Mouse (Mus musculus) myocyte (in vitro differentiated cells): ENCODE data around the gene Myoz1. TPM values are rescaled to one million over a fixed set of nuclear protein-coding genes. Genes with fewer than 3 reads are reported as not detected.

ENCODE experiments used
- H3K27me3 ChIP-seq: one replicate; pipeline ENCODE4 v1.6.1; 2011; ENCODE audit not compliant: control insufficient read depth, insufficient read depth, insufficient read length
- H3K36me3 ChIP-seq: one replicate; pipeline ENCODE4 v1.6.1; 2011; ENCODE audit not compliant: control insufficient read depth, insufficient read depth
- H3K4me2 ChIP-seq: one replicate; pipeline ENCODE4 v1.6.1; 2011; ENCODE audit warnings: low read depth, control low read depth
- H3K4me3 ChIP-seq: one replicate; pipeline ENCODE4 v1.5.1; 2011; ENCODE audit warnings: mild to moderate bottlenecking, control low read depth, moderate library complexity
- H3K79me2 ChIP-seq: one replicate; pipeline ENCODE4 v1.6.1; 2011; ENCODE audit not compliant: control insufficient read depth, insufficient read depth
- H3ac ChIP-seq: one replicate; pipeline ENCODE4 v1.6.1; 2011; ENCODE audit not compliant: control insufficient read depth, insufficient read length
- CEBPB ChIP-seq: IDR thresholded peaks from 2 replicates; pipeline ENCODE4 v1.6.1; 2011; ENCODE audit warnings: mild to moderate bottlenecking, moderate library complexity; ENCODE audit not compliant: poor library complexity, insufficient read depth, severe bottlenecking
- E2F4 ChIP-seq: IDR thresholded peaks from one replicate; pipeline ENCODE4 v1.6.1; 2011; ENCODE audit warnings: mild to moderate bottlenecking, control low read depth, moderate library complexity; ENCODE audit not compliant: insufficient read depth
- MAX ChIP-seq: IDR thresholded peaks from one replicate; pipeline ENCODE4 v1.6.1; 2011; ENCODE audit warnings: low read depth, mild to moderate bottlenecking, control low read depth
- MYOD1 ChIP-seq, 3 experiments: IDR thresholded peaks; one replicate each; pipeline ENCODE4 v1.6.1; 2011; ENCODE audit warnings: control low read depth in 2 of 3, low read depth in 2 of 3, mild to moderate bottlenecking in 2 of 3, moderate library complexity in 1 of 3; ENCODE audit not compliant: insufficient read length in 2 of 3, control insufficient read depth in 1 of 3
- MYOG ChIP-seq, 3 experiments: IDR thresholded peaks; one replicate each; pipeline ENCODE4 v1.6.1; 2011; ENCODE audit warnings: control low read depth in 2 of 3, low read depth in 2 of 3, mild to moderate bottlenecking in 2 of 3; ENCODE audit not compliant: insufficient read length in 2 of 3, control insufficient read depth in 1 of 3, insufficient read depth in 1 of 3
- POLR2A ChIP-seq: IDR thresholded peaks from one replicate; pipeline ENCODE4 v1.6.1; 2011; ENCODE audit warnings: low read depth, mild to moderate bottlenecking, control low read depth, moderate library complexity; ENCODE audit not compliant: insufficient read length
- POLR2AphosphoS2 ChIP-seq: IDR thresholded peaks from one replicate; pipeline ENCODE4 v1.6.1; 2011; ENCODE audit warnings: low read depth, control low read depth; ENCODE audit not compliant: insufficient read length
- REST ChIP-seq: IDR thresholded peaks from one replicate; pipeline ENCODE4 v1.6.1; 2011; ENCODE audit warnings: mild to moderate bottlenecking, control low read depth, moderate library complexity; ENCODE audit not compliant: insufficient read depth, insufficient read length
- SRF ChIP-seq: IDR thresholded peaks from one replicate; pipeline ENCODE4 v1.6.1; 2011; ENCODE audit warnings: low read depth; ENCODE audit not compliant: control insufficient read depth, insufficient read length
- TCF12 ChIP-seq: IDR thresholded peaks from one replicate; pipeline ENCODE4 v1.6.1; 2011; ENCODE audit warnings: mild to moderate bottlenecking, control low read depth; ENCODE audit not compliant: poor library complexity, insufficient read depth, severe bottlenecking
- TCF3 ChIP-seq: IDR thresholded peaks from one replicate; pipeline ENCODE4 v1.6.1; 2011; ENCODE audit warnings: low read depth, control low read depth; ENCODE audit not compliant: insufficient read length
- USF1 ChIP-seq: IDR thresholded peaks from one replicate; pipeline ENCODE4 v1.6.1; 2011; ENCODE audit warnings: low read depth, mild to moderate bottlenecking, control low read depth, moderate library complexity
- polyA plus RNA-seq: library from polyadenylated mRNA; unstranded; fragments of >200 nt; fragmentation: generic; extraction: Trizol; gene quantifications from one replicate; pipeline ENCODE4 v1.2.1, GENCODE M21; 2012; ENCODE audit warnings: missing spikeins

Gene Myoz1
- polyA plus RNA-seq, 1 experiment: 8.6 TPM

- Histone ChIP-seq H3ac (no peak overlapping the region), H3K36me3 (no peaks in the 10 kb centered on the region), H3K27me3 (no peaks in the 10 kb centered on the region), H3K4me3 (no peak overlapping the region), H3K79me2 (peaks cover 17% of the 10 kb centered on the region), H3K4me2 (no peak overlapping the region)
- TF ChIP-seq POLR2AphosphoS2 (peak; percentile 96), CEBPB (no peak), POLR2A (peak; percentile 42), TCF12 (no peak)
These were observed 2.6 kb upstream of the Myoz1 start for GRCm38 (mm10) chr14:20658902-20659301.

GRCm38 (mm10) chr14:20658326-20658725, 2.0 kb upstream of the Myoz1 start:
- Histone ChIP-seq H3K79me2 (peaks cover 11% of the 10 kb centered on the region), H3K4me3 (no peak overlapping the region), H3K27me3 (no peaks in the 10 kb centered on the region), H3ac (no peak overlapping the region), H3K4me2 (no peak overlapping the region), H3K36me3 (no peaks in the 10 kb centered on the region)
- TF ChIP-seq MAX (no peak), TCF3 (no peak), REST (no peak), MYOG (IDR thresholded peaks at IDR 0.05; ENCODE audit: control insufficient read depth in 1 of 3, insufficient read depth in 1 of 3, insufficient read length in 2 of 3, low read depth in 2 of 3) (no peak), POLR2AphosphoS2 (no peak), USF1 (no peak), POLR2A (no peak), SRF (no peak), MYOD1 (IDR thresholded peaks at IDR 0.05; ENCODE audit: control insufficient read depth in 1 of 3, insufficient read length in 2 of 3, low read depth in 2 of 3) (no peak)

- no peak overlapping the region for H3K4me3 ChIP-seq
- H3K79me2 ChIP-seq: no peaks in the 10 kb centered on the region
- TF ChIP-seq CEBPB: no peak
- TF ChIP-seq POLR2A: no peak
- TF ChIP-seq E2F4: no peak
- TF ChIP-seq SRF: no peak
- TF ChIP-seq TCF12: no peak
- no peak for TF ChIP-seq MYOD1 (IDR thresholded peaks at IDR 0.05; ENCODE audit: control insufficient read depth in 1 of 3, insufficient read length in 2 of 3, low read depth in 2 of 3)
- no peak for TF ChIP-seq MAX
- no peak for TF ChIP-seq POLR2AphosphoS2
- TF ChIP-seq MYOG (IDR thresholded peaks at IDR 0.05; ENCODE audit: control insufficient read depth in 1 of 3, insufficient read depth in 1 of 3, insufficient read length in 2 of 3, low read depth in 2 of 3): no peak
- no peak for TF ChIP-seq TCF3
- TF ChIP-seq REST: no peak
- no peak for TF ChIP-seq USF1
- no peaks in the 10 kb centered on the region for H3K27me3 ChIP-seq
- H3ac ChIP-seq: no peak overlapping the region
- H3K4me2 ChIP-seq: peak overlapping the region; percentile 27
- H3K36me3 ChIP-seq: no peaks in the 10 kb centered on the region
These were observed 609 bp downstream of the Myoz1 start for GRCm38 (mm10) chr14:20655731-20656130.

- Histone ChIP-seq H3K36me3 (no peaks in the 10 kb centered on the region), H3K79me2 (no peaks in the 10 kb centered on the region), H3K4me3 (no peak overlapping the region), H3K27me3 (no peaks in the 10 kb centered on the region), H3ac (no peak overlapping the region), H3K4me2 (peak overlapping the region; percentile 27)
- TF ChIP-seq SRF (no peak), TCF12 (no peak), CEBPB (peak; percentile 56; the same call in 1 of the 2 replicates)
These were observed 1.5 kb downstream of the Myoz1 start for GRCm38 (mm10) chr14:20654690-20655421.

GRCm38 (mm10) chr14:20651722-20652256, 4.6 kb downstream of the Myoz1 start:
- Histone ChIP-seq H3K4me3 (no peak overlapping the region), H3ac (no peak overlapping the region), H3K4me2 (no peak overlapping the region), H3K79me2 (no peaks in the 10 kb centered on the region), H3K36me3 (no peaks in the 10 kb centered on the region), H3K27me3 (no peaks in the 10 kb centered on the region)
- peak in 1 of 3 experiments; percentile 5 for TF ChIP-seq MYOD1 (IDR thresholded peaks at IDR 0.05; ENCODE audit: control insufficient read depth in 1 of 3, insufficient read length in 2 of 3, low read depth in 2 of 3)
- TF ChIP-seq USF1: no peak
- TF ChIP-seq REST: no peak
- TF ChIP-seq MYOG (IDR thresholded peaks at IDR 0.05; ENCODE audit: control insufficient read depth in 1 of 3, insufficient read depth in 1 of 3, insufficient read length in 2 of 3, low read depth in 2 of 3): peak in 1 of 3 experiments; percentile 4
- no peak for TF ChIP-seq MAX
- no peak for TF ChIP-seq POLR2AphosphoS2
- TF ChIP-seq E2F4: no peak
- TF ChIP-seq CEBPB: no peak
- no peak for TF ChIP-seq TCF3
